8 mouse cellular contexts compared by ENCODE assay signal in the genomic region with DNA sequence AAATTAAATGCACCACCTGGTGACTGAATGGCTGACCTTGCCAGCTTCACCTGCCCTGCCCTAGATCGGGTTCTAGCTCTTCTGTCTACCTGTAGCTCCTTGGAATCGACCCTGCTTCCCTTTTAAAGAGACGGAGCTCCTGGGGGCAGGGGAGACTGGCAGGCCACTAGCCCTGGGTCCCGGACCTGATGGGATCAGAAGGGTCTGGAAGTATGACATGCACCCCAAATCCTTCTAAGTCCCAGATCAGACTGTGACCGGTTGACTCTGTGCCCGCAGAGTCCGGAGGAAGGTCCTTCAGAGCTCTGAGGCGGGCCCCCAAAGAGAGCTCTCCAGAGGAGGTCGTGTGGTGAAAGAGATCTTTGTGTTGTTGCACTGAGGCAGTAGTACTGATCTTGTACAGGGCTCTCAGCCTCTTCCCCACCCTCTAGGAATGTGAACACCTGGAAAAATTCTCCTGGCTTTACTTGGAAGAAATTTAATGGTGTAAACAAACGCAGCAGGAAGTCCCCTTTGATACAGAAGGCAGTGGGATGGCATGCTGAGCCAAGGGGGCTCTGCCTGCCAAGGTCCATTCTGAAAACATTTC.
DNase-seq lines count a peak whose midpoint lies in the region; ATAC-seq and TF ChIP-seq lines count a peak whose summit lies in the region.

No protein-coding gene starts in this region.

- H3K27ac ChIP-seq in lung, embryonic 16.5 days (ENCODE audit: low read length) = peak overlapping the region; percentile 84
- peak overlapping the region; percentile 63; the same call in 1 of the 2 replicates for H3K27ac ChIP-seq in heart, embryonic 13.5 days (replicated peaks)
- H3K27ac ChIP-seq in liver, embryonic 14.5 days = no peak overlapping the region

- H3K4me2 ChIP-seq in lung, embryonic 16.5 days (ENCODE audit: low read depth, low read length) = peak overlapping the region; percentile 64
- H3K4me2 ChIP-seq in heart, embryonic 13.5 days = peak overlapping the region; percentile 81
- H3K4me2 ChIP-seq in liver, embryonic 14.5 days (ENCODE audit: low read depth) = peak overlapping the region; percentile 52

- no peak for TF ChIP-seq EP300 in liver, embryonic 14.5 days (IDR thresholded peaks at IDR 0.05; ENCODE audit: low read depth)

- peak overlapping the region; percentile 52 for H3K9ac ChIP-seq in lung, embryonic 16.5 days (ENCODE audit: low read length)
- peak overlapping the region; percentile 72 for H3K9ac ChIP-seq in heart, embryonic 13.5 days
- no peak overlapping the region for H3K9ac ChIP-seq in liver, embryonic 14.5 days (replicated peaks)

- H3K9me3 ChIP-seq in lung, embryonic 16.5 days (ENCODE audit: control insufficient read depth, low read length) = no peaks in the 10 kb centered on the region
- H3K9me3 ChIP-seq in heart, embryonic 13.5 days = no peaks in the 10 kb centered on the region
- no peaks in the 10 kb centered on the region for H3K9me3 ChIP-seq in liver, embryonic 14.5 days (ENCODE audit: control insufficient read depth, low read length)

- ATAC-seq in lung, embryonic 16.5 days (ENCODE audit: low read depth) = peak; percentile 83
- ATAC-seq in heart, embryonic 13.5 days (ENCODE audit: extremely low read depth, insufficient number of reproducible peaks, low FRiP score, low TSS enrichment) = peak; percentile 32; the same call in 1 of the 2 replicates
- ATAC-seq in liver, embryonic 14.5 days (ENCODE audit: insufficient read depth) = no peak

- H3K27me3 ChIP-seq in lung, embryonic 16.5 days (ENCODE audit: control insufficient read depth, insufficient read depth, low read depth, low read length) = no peaks in the 10 kb centered on the region
- H3K27me3 ChIP-seq in heart, embryonic 13.5 days (replicated peaks) = 0 out of 2 replicates have a peak, but pooled peaks cover 3% of the 10 kb centered on the region
- H3K27me3 ChIP-seq in liver, embryonic 14.5 days (ENCODE audit: control insufficient read depth, insufficient read depth, low read length) = no peaks in the 10 kb centered on the region

- peak overlapping the region; percentile 30 for H3K4me3 ChIP-seq in lung, embryonic 16.5 days (ENCODE audit: low read length)
- H3K4me3 ChIP-seq in heart, embryonic 13.5 days = peak overlapping the region; percentile 48
- no peak overlapping the region for H3K4me3 ChIP-seq in liver, embryonic 14.5 days (ENCODE audit: insufficient read depth in 1 of 2, low read depth in 2 of 2, low read length in 2 of 2)

- DNase-seq in lung, postnatal 25 days (ENCODE audit: low spot score) = no peak
- no peak for DNase-seq in liver, embryonic 14.5 days (ENCODE audit: low read depth in 3 of 3, low spot score in 3 of 3)
- DNase-seq in yolk sac, embryonic 10.5 days (ENCODE audit: low spot score) = peak; percentile 27
- DNase-seq in adrenal gland, postnatal 14 days = no peak
- DNase-seq in adrenal gland, postnatal 25 days = no peak
- no peak for DNase-seq in left cerebral cortex, adult 8-10 months (ENCODE audit: low spot score in 2 of 2)

- WGBS in lung, embryonic 16.5 days = 9% methylated on average over 10 of the region's 10 CpGs
- 14% methylated on average over 10 of the region's 10 CpGs for WGBS in heart, embryonic 13.5 days
- WGBS in liver, embryonic 14.5 days (ENCODE audit: insufficient replicate concordance) = 9% methylated on average over 10 of the region's 10 CpGs

- peaks cover 23% of the 10 kb centered on the region for H3K4me1 ChIP-seq in lung, embryonic 16.5 days (replicated peaks; ENCODE audit: control insufficient read depth, insufficient read depth, low read length)
- peaks cover 24% of the 10 kb centered on the region for H3K4me1 ChIP-seq in heart, embryonic 13.5 days
- H3K4me1 ChIP-seq in liver, embryonic 14.5 days (replicated peaks; ENCODE audit: control insufficient read depth in 2 of 2, insufficient read depth in 2 of 2, low read length in 1 of 2) = no peaks in the 10 kb centered on the region; a peak in 2 of 4 replicates

- H3K36me3 ChIP-seq in lung, embryonic 16.5 days (ENCODE audit: control insufficient read depth, insufficient read depth, low read length) = no peaks in the 10 kb centered on the region
- H3K36me3 ChIP-seq in heart, embryonic 13.5 days = no peaks in the 10 kb centered on the region
- no peaks in the 10 kb centered on the region for H3K36me3 ChIP-seq in liver, embryonic 14.5 days (replicated peaks; ENCODE audit: control insufficient read depth, insufficient read depth, low read depth)

- no peak for TF ChIP-seq CTCF in liver, embryonic 14.5 days (IDR thresholded peaks at IDR 0.05; ENCODE audit: low read depth)

Comparison
In these comparisons a context has a peak if more than half of its experiments do, and no peak if none do; other contexts are left out.
1. H3K4me3 ChIP-seq: peak in lung, embryonic 16.5 days (single experiment) and heart, embryonic 13.5 days (single experiment); none in liver, embryonic 14.5 days (0 of 2).
2. Peak in every context shown above with its lines, with median percentiles within 50 percentile points of each other: H3K4me2 ChIP-seq.